Mouse (Mus musculus) G1E (cell line): Measurements from ENCODE around the gene Kcmf1.

ENCODE experiments used
- CTCF ChIP-seq: IDR thresholded peaks from 2 replicates; pipeline ENCODE4 v1.5.1; 2012; ENCODE audit warnings: low read depth, low read length, inconsistent platforms, mixed read lengths
- GATA1 ChIP-seq: IDR thresholded peaks from 2 replicates; pipeline ENCODE4 v1.6.1; 2012; ENCODE audit warnings: borderline replicate concordance, low read length, inconsistent platforms, mixed read lengths
- TAL1 ChIP-seq: conservative IDR thresholded peaks from 2 replicates; pipeline ENCODE4 v1.6.1; 2012; ENCODE audit warnings: low read depth, low read length, inconsistent platforms, mixed read lengths

GRCm38 (mm10) chr6:72809522-72810149 lies 90.1 kb downstream of the Kcmf1 start:
- no peak for TF ChIP-seq CTCF
- TF ChIP-seq GATA1 = no peak
- TF ChIP-seq TAL1 = no peak
